Mouse (Mus musculus) left cerebral cortex, adult 9 months (tissue): ENCODE data around the gene Cenpu.
A peak's percentile ranks its signal among the peaks of the same experiment; 100 is the strongest.

Experiments used
- DNase-seq, 2 experiments: peaks; one replicate each; pipeline ENCODE4 v3.0.0; 2022; ENCODE audit warnings: low spot score in 2 of 2

The Cenpu gene

GRCm38 (mm10) chr8:46551615-46552440 is at the start of gene Cenpu:
TSS of gene Cenpu (plus strand) at chr8:46552028.
- DNase-seq: peak; percentile 99 to 100

GRCm38 (mm10) chr8:46502333-46503071 is 49.3 kb upstream of the Cenpu start:
- no peak for DNase-seq

- no peak for DNase-seq
Observed at GRCm38 (mm10) chr8:46503072-46503695, 48.6 kb upstream of the Cenpu start.

GRCm38 (mm10) chr8:46504196-46504595 is 47.6 kb upstream of the Cenpu start:
- no peak for DNase-seq

GRCm38 (mm10) chr8:46508488-46509395 is 43.1 kb upstream of the Cenpu start:
- DNase-seq: no peak

- no peak for DNase-seq
Observed at GRCm38 (mm10) chr8:46509474-46509873, 42.4 kb upstream of the Cenpu start.

- no peak for DNase-seq
Observed at GRCm38 (mm10) chr8:46511336-46511735, 40.5 kb upstream of the Cenpu start.

- DNase-seq: no peak
Observed at GRCm38 (mm10) chr8:46512538-46512937, 39.3 kb upstream of the Cenpu start.

- DNase-seq: no peak
Observed at GRCm38 (mm10) chr8:46514027-46514426, 37.8 kb upstream of the Cenpu start.

- DNase-seq: no peak
Observed at GRCm38 (mm10) chr8:46520667-46521066, 31.2 kb upstream of the Cenpu start.

- DNase-seq: no peak
Observed at GRCm38 (mm10) chr8:46526098-46526497, 25.7 kb upstream of the Cenpu start.

GRCm38 (mm10) chr8:46526821-46527220 is 25.0 kb upstream of the Cenpu start:
- DNase-seq: no peak

- DNase-seq: no peak
Observed at GRCm38 (mm10) chr8:46529508-46529907, 22.3 kb upstream of the Cenpu start.

- no peak for DNase-seq
Observed at GRCm38 (mm10) chr8:46530541-46530940, 21.3 kb upstream of the Cenpu start.

GRCm38 (mm10) chr8:46533926-46534325 is 17.9 kb upstream of the Cenpu start:
- no peak for DNase-seq

GRCm38 (mm10) chr8:46539701-46540100 is 12.1 kb upstream of the Cenpu start:
- no peak for DNase-seq

- DNase-seq: no peak
Observed at GRCm38 (mm10) chr8:46543191-46543590, 8.6 kb upstream of the Cenpu start.

GRCm38 (mm10) chr8:46543662-46544061 is 8.2 kb upstream of the Cenpu start:
- DNase-seq: no peak

GRCm38 (mm10) chr8:46545854-46546253 is 6.0 kb upstream of the Cenpu start:
- no peak for DNase-seq

- no peak for DNase-seq
Observed at GRCm38 (mm10) chr8:46546431-46547176, 5.2 kb upstream of the Cenpu start.

GRCm38 (mm10) chr8:46547245-46547644 is 4.6 kb upstream of the Cenpu start:
- peak in 1 of 2 experiments; percentile 46 for DNase-seq
